Mouse (Mus musculus): Measurements from ENCODE around the gene Ccdc47. TPM values are rescaled to one million over a fixed set of nuclear protein-coding genes. Genes with fewer than 3 reads are reported as not detected.

Gene Ccdc47
- 8.0 and 20.2 TPM in 2 replicates for polyA plus RNA-seq (2012; rRNA removed; ENCODE audit: low replicate concordance)

DNA sequence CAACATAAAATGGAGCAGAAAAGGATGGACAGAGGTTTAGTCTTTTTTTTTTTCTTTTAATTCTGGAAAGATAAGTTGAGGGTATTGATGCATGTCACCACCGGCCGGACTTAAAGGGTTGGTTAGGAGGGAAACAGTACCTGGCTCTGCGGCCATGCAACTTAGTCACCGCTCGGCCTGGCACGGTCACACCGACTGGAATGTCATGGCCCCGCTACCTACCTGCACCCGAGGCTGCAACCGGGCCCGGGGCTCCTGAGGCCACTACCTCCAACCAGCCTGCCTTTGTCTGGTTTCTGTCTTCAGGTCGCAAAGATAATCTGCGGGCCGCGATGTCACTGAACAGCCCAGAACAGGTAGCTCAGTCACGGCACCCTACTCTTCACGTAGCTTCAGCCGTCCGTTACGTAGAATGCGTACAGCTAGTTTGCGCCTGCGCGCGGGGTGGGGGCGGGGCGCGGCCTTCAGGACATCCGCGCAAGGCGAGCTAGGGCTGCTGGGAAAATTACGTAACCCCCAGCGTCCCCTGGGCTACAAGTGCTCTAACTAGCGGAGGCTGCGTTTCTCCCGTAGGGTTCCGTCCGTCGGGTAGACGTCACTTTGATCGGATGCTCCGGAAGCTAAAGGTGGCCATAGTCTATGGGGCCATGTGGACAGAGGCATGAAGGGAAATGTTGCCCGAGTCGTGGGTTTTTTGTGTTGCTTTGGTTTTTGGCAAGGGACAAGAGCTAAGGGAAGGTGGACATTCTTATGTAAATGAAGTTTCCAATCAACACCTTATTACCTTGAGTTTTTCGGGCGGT lies at the start of gene Ccdc47:
Gene Ccdc47 (minus strand): TSS at position 418 of the 803 bp plus-strand sequence.

DNA sequence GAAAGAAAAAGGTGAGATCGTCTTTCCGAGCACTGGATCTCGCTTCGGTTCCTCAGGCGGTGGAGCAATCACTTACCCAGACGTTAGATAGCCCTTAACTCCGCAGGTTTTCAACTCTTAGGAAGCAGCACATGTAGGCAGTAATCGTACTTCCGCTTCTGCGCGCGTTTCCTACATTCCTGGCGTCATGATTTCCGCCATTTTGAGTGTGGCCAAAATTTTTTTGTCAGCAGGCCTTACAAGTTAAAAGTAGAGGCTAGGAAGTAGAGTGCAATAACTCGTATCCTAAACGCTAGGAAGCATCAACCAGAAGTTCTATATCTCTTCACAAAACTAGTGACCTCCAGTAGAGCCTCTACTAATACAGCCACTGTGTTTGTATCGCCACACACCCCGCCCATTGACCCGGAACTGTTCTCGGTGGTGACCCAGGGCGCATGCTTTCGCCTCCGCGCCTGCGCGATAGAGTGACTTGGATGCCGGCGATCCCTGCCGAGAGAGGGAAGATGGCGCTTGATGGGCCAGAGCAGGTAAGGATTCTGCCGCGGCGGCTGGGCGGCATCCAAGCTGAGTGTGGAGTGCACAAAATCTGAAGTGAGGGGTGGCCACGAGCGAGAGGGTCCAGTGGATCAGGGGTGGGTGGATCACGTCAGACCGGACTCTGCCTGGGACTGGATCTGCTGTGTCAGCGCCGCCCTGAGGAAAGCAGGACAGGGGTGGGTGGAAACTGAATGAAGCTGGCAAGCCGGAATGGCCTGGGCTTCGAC lies 39.7 kb upstream of the Ccdc47 start, which contains the start of the genes Ftsj3 and Psmc5:
Gene Ftsj3 (minus strand): TSS at position 395 of the 767 bp plus-strand sequence.
Gene Psmc5 (plus strand): TSS at position 470 of the 767 bp plus-strand sequence.

DNA sequence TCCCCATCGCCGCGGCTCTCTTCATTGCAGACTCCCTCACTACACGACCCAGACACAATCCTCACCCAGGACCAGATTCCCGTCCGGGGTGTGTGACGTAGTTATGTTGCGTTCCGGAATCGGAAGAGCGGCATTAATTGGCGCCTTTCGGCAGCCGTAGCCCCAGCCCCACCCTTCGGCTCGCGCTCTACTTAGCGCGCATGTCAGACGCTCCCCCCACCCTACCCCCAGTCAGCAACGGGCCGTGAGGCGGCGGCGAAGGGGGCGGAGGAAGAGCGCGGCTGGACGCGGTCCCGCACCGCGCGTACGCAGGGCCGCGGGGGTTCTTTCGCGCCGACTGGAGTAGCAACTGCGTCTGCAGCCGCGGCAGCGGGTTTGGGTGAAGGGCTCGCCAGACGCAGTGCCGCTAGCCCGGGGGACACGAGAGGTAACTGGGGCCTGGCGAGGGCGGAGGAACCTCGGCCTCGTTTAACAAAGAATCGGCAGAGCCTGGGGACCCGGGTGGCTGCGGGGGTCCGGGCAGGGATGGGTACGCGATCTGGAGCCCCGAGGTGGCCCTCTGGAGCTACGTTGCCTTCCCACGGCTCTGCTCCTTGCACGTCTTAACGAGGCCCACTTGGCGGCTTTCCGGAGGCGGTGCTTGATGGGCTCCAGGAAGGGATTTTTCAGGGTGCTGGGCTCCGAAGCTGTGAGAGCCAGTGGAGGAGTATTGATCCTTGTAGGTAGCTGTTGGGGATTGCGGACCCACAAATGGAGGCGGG lies 766 bp upstream of the Ccdc47 start, which contains the start of gene Ddx42:
Gene Ddx42 (plus strand): TSS at position 197 of the 761 bp plus-strand sequence.

DNA sequence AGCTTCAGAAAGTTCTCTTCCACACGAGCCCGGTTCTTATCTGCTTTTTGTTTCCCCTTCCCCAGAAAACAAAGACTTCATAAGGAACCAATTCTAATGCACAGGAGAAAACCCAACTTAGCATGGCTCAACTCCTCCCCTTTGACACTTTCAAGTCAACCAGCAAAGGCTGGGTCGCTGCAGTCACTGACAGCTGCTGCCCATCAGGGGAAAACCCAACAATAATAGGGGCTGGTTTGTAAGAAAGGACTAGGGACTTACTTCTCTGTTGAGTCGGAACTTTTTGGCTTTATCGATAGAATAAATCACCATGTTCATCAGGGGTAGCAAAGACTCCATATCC lies 14.1 kb downstream of the Ccdc47 start, which contains the start of gene Strada:
Gene Strada (minus strand): TSS at position 46 of the 343 bp plus-strand sequence.

DNA sequence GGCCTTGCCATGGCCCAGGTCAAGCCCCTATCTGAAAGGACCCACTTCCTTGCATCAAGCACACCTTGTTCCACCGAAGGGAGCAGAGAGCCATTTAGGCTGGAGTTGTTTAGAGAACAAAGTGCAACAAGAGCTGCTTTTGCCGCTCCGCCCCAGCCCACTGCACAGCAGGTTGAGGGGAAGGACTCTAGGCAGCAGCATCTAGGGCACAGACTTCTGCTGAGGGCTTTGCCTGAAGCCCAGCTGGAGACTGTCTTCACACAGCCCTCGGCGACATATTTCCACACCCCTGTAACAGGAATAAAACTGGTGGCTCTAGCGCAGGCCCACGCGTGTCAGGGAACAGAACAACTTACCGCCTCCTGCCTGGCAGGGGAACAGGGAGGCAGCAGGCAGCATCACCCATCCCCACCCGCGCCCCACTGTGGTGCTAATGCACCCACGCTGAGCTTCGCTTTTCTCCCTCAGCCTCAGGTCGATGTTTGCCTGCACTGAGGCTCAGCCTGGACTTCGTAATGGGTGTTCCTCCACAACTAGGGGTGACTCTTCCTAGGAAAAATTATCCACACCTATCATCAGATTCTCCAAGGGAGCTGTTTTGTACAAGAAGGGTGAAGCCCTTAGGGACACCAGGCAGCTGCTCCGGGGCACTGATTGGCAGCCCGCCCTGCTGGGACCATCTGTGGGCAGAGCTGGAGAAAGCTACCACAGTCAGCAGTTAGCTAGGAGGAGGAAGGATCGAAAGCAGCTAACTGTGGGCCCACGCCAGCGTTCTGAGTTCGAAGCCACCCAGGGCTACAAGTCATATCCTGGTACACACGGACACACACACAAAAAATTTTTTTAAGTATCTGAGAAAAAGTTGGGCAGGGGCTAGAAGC lies 55.1 kb downstream of the Ccdc47 start, which contains the start of the genes Gm10840 and Limd2:
Gene Gm10840 (plus strand): TSS at position 10 of the 881 bp plus-strand sequence.
Gene Limd2 (minus strand): TSS at position 20 of the 881 bp plus-strand sequence.

Other genes starting within 250 kb of the Ccdc47 start
- 96.2 and 107 TPM in 2 replicates for gene Ace, start 248.4 kb downstream of the Ccdc47 start, polyA plus RNA-seq (2012; rRNA removed; ENCODE audit: low replicate concordance)
- not detected in 2 replicates for gene Ace3, start 221.7 kb downstream of the Ccdc47 start, polyA plus RNA-seq (2012; rRNA removed; ENCODE audit: low replicate concordance)
- gene Kcnh6, start 208.2 kb downstream of the Ccdc47 start, polyA plus RNA-seq (2012; rRNA removed; ENCODE audit: low replicate concordance), result not detected in 2 replicates
- 41.7 and 42.6 TPM in 2 replicates for gene Dcaf7, start 179.5 kb downstream of the Ccdc47 start, polyA plus RNA-seq (2012; rRNA removed; ENCODE audit: low replicate concordance)
- 15.6 and 17.6 TPM in 2 replicates for gene Taco1, start 150.3 kb downstream of the Ccdc47 start, polyA plus RNA-seq (2012; rRNA removed; ENCODE audit: low replicate concordance)
- gene Map3k3, start 131.7 kb downstream of the Ccdc47 start, polyA plus RNA-seq (2012; rRNA removed; ENCODE audit: low replicate concordance), result 39.9 and 55.5 TPM in 2 replicates
- gene Gm10840, start 55.5 kb downstream of the Ccdc47 start, polyA plus RNA-seq (2012; rRNA removed; ENCODE audit: low replicate concordance), result not detected in 2 replicates
- 139 and 178 TPM in 2 replicates for gene Limd2, start 55.5 kb downstream of the Ccdc47 start, polyA plus RNA-seq (2012; rRNA removed; ENCODE audit: low replicate concordance)
- gene Strada, start 14.2 kb downstream of the Ccdc47 start, polyA plus RNA-seq (2012; rRNA removed; ENCODE audit: low replicate concordance), result 30.4 and 43.7 TPM in 2 replicates
- gene Ddx42, start 582 bp upstream of the Ccdc47 start, polyA plus RNA-seq (2012; rRNA removed; ENCODE audit: low replicate concordance), result 7.4 and 10.8 TPM in 2 replicates
- 11.0 and 13.9 TPM in 2 replicates for gene Ftsj3, start 39.7 kb upstream of the Ccdc47 start, polyA plus RNA-seq (2012; rRNA removed; ENCODE audit: low replicate concordance)
- gene Psmc5, start 39.8 kb upstream of the Ccdc47 start, polyA plus RNA-seq (2012; rRNA removed; ENCODE audit: low replicate concordance), result 23.5 and 41.8 TPM in 2 replicates
- 146 and 157 TPM in 2 replicates for gene Smarcd2, start 56.6 kb upstream of the Ccdc47 start, polyA plus RNA-seq (2012; rRNA removed; ENCODE audit: low replicate concordance)
- gene Tcam1, start 60.3 kb upstream of the Ccdc47 start, polyA plus RNA-seq (2012; rRNA removed; ENCODE audit: low replicate concordance), result 0.11 and 0.33 TPM in 2 replicates
- gene Gh, start 85.5 kb upstream of the Ccdc47 start, polyA plus RNA-seq (2012; rRNA removed; ENCODE audit: low replicate concordance), result 0.68 and 1.5 TPM in 2 replicates
- 140 and 163 TPM in 2 replicates for gene Cd79b, start 98.4 kb upstream of the Ccdc47 start, polyA plus RNA-seq (2012; rRNA removed; ENCODE audit: low replicate concordance)
- 1.9 and 41.1 TPM in 2 replicates for gene Scn4a, start 136.9 kb upstream of the Ccdc47 start, polyA plus RNA-seq (2012; rRNA removed; ENCODE audit: low replicate concordance)
- gene Prr29, start 149.1 kb upstream of the Ccdc47 start, polyA plus RNA-seq (2012; rRNA removed; ENCODE audit: low replicate concordance), result 0.59 and 3.7 TPM in 2 replicates
- 54.7 and 61.3 TPM in 2 replicates for gene Icam2, start 171.7 kb upstream of the Ccdc47 start, polyA plus RNA-seq (2012; rRNA removed; ENCODE audit: low replicate concordance)

All from mammary gland, adult 2 months (tissue).